Mouse (Mus musculus) layer of hippocampus, postnatal 25 days (tissue): Measurements from ENCODE around the gene 4933406M09Rik. TPM values are rescaled to one million over a fixed set of nuclear protein-coding genes. Genes with fewer than 3 reads are reported as not detected.

ENCODE experiments used
- DNase-seq, 2 experiments: peaks; one replicate each; pipeline ENCODE4 v3.0.0; 2022; ENCODE audit warnings: mixed read lengths in 2 of 2, low spot score in 1 of 2; ENCODE audit errors: extremely low spot score in 1 of 2
- total RNA-seq, 2 experiments: library from RNA; stranded (reverse); gene quantifications; 2 replicates each; pipeline ENCODE4 v1.2.3; 2021

4933406M09Rik gene
- total RNA-seq, result not detected

DNA sequence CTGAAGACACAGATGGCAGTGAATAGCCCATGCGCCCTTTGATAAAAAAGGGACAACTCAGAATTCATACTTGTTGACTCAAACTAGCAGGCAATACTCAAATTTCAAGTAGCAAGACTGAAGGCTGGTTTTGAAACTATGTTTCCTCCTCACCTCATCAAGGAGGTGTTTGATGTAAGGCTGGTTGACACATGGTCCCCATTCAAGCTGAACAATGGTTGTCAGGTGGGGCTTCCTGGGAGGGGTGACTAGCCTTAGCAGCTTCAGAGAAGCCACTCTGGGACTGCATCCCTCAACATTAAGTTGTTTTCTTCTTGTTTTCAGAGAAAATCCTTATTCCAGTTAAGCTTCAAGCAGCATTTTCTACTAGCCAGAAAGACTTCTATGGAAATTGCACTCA, at the start of gene 4933406M09Rik:
TSS of gene 4933406M09Rik (plus strand) at position 275 of the 400 bp plus-strand sequence.
- no peak for DNase-seq

DNA sequence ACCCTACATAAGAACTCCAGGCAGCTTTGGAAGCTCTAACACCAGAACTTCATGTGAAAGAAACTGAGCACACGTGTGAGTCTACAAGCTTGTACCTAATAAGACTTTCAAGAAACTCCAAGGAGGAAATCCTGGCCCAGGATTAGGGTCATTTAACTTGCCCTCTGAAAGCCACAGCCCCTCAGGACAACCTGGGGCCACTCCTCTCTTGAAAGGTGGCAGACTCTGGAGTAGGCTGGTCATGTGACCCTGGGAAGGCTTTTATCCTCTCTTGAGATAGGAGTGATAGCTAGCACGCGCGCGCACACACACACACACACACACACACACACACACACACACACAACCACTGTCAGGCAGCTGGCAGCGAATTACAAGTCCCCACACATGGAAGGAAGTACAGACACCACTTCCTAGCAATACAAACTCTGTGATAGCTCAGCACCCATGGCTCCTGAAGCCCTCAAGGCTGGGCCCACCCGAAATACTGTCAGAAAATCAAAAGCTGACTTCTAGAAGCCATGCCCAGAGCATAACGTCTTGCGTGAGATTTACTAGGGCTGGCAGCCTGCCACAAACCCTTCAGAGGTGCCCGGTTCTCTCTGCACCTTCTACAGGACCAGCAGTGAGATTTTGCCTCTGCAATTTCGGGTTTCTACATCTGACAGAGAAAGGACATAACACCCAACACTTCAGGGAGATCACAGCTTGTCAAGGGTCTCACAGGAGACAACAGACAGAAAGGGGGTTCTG, 48.6 kb upstream of the 4933406M09Rik start:
- DNase-seq, result peak in 1 of 2 experiments; percentile 6

DNA sequence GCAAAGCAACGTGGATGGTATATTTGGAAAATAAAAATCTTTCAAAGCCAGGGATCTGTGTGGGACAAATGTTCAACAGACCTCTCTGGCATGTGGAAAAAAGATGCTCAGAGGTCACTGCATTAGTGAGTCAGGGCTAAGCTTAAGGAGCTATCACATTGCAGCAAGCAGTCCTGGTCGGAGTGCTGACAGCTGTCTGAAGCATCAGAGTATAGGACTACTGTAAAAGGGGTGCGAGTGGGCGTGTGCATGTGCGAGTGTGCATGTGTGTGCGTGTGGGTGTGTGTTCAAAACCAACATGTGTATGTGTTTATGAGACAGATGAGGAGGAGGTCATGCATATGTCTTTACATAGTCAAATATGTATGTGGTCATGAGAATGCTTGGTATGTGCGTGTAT, 46.6 kb upstream of the 4933406M09Rik start:
- no peak for DNase-seq

DNA sequence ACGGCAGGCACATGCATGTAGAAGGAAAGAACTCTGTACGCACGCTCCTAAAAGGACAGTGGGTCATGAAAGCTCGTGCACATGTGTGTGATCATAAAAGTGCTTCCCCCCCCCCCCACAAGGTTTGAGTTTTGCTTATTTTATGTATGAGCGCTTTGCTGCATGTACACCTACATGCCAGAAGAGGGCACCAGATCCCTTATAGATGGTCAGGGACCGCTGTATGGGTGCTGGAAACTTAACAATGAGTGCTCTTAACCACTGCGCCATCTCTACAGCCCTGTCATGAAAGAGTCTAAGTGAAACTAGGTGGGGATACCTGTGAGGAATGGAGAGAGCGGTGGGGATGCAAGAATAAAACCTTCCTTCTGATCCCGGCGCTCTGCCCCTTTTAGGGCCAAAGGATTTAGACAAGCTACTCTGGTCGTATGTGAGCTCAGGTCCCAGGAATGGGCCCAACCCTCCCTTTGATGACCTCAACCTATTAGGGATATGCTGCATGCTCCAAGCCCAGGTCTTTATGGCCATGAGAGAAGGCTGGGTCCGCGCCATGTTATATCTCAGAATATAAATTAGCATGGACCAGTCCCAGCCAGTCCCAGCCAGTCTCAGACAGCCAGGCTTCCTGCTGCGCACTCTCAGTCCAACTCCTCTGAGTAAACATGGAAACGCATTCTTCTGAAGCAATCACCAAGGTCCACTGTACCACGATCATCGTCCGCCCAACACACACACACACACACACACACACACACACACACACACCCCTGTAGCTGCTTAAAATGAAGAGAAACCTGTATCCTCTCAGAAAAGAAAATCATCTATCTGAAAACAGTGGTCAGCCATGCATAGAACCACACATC, 45.8 kb upstream of the 4933406M09Rik start:
- no peak for DNase-seq

DNA sequence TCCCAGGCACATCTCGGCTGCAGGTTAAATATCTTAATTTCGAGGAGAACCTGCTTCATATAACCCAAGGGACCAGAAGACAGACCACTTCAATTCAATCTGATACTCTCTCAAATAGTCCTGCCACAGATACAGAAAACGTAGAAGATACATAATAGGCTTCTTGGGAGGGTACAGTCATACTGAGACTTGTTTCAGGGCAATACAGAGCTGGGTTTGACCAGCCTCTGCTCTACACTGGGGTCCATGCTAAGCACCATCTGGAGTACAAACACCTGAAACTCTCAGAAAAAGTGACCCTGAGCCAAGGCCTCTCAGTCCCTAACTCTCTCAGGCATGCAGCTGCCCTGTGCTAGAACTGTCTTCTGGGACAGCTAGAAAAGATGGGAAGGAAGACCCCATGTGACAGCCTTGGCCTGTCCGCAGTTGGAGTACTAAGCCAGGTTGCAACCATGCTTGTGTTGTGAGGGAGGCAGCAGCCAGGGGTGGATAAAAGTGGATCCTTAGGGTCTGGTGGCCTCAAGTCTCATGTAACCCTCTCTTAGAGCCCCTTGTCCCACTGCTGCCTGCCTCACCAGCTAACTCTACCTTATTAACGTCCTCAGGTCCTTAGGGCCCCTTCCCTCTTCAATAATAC, 44.0 kb upstream of the 4933406M09Rik start:
- DNase-seq, result no peak

DNA sequence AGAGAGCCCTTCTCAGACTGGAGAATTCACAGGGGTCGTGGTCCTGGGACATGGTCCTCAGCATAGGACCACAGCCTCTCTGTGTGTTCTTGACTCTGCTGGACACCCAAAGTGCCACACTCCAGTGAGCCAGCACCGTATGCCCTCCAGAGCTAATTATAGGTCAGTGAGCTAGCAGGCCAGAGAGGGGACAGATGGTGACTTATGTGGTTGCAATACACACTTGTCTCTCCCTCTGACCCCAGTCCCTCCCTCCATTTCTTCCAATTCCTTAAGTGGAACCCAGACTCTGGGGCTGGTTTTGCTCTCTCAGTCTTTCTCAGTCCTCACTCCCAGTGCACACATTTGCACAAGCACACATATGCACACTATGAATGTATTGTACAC, 43.5 kb upstream of the 4933406M09Rik start:
- DNase-seq, result no peak

DNA sequence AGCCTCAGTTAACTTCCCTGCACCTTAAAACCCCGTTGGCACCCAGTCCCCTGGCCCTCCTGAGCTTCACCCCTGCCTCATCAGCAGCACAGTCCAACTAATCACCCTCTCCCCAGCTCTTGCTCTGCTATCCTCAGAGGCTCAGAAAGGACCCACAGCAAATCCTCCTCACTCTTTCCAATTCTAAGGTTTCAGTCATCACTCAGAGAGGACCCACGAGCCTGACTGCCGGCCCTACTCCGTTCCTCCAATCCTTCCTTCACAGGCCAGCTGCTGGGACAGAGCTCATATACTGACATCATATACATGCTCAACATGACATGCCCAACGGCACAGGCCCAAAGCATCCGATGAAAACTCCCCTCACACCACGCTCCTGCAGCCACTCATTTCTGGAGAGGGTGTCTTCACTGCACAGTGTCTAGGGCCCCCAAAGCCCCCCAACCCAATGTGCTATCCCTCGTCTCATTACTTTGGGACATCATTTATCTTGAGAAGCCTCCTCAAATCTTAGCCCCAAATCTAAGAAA, 42.9 kb upstream of the 4933406M09Rik start:
- DNase-seq, result no peak

DNA sequence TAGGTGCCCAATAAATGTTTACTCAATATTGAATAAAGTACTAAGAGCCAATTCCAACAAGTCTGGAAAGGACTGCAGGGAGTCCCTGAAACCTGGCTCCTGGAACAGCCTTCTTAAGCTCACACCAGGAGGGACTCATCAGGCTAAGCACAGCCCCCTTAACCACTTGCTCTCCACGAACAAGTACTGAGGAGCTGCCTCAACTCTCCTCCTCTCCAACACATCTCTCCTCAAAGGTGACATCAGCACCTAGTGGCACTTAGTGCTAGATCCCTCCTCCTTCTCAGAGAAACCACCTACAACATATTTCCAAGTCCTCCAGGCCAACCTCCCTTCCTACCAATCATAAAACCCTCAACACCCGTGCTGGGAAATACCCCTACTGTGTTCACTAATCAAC, 42.2 kb upstream of the 4933406M09Rik start:
- no peak for DNase-seq

DNA sequence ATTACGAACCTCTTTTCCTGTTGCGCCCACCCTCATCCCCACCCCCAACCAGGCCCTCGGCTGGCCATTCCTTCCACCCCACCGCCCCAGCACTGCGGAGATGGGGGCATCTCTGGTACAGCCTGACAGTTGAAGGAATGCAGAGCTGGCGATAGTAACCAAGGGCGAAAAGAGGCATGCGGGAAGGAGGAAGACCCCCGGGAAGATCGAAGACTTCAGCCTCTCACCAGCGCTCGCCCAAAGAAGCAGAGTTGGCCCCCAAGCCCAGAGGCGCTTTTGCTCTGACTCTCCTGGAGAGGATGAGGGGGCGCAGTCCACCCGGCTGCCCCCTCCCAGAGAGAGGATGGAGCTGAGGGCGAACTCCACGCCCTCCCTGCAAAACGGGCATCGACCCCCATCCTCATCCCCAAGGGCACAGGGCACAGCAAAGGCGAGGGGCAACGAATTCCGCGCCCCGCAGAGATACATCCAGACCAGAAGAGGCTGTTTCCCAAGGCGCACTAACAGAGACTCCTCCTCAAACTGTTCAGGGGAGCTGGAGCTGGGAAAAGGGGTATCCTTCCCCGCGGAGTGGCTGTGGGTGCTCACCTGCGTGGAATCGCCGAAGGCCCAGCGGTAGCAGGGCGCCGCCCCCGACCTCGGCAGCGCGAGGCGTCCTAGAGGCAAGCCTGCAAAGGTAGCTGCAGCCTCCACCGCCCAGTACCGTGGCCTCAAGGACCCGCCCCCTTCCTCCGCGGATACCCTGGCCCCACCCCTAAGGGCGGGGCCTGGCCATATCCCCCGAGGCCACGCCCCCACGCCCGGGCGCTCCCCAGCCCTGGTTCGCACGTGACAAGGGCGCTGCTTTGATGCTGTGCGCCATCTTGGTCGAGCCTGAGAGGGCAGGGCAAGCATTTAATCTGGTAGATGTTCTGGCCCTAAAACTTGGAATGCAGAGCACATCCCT, 41.5 kb upstream of the 4933406M09Rik start:
- peak; percentile 74 to 82 for DNase-seq

DNA sequence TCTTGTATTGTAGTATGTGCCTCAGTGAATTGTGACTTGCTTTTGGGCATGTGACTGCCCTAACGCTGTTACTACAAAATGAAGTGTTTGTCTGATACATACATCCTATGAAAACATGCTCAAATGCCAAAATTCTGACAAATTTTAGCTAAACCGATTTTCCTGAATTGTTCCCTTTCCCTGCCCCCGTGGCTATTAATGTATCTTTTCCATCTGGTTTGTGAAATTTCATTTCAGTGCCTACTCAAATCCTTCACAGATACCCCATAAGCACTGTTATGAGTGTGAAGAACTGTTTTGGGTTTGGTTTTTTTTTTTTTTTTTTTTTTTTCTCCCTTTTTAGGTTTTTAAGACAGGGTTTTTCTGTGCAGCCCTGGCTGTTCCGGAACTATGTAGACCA, 40.7 kb upstream of the 4933406M09Rik start:
- DNase-seq, result no peak

DNA sequence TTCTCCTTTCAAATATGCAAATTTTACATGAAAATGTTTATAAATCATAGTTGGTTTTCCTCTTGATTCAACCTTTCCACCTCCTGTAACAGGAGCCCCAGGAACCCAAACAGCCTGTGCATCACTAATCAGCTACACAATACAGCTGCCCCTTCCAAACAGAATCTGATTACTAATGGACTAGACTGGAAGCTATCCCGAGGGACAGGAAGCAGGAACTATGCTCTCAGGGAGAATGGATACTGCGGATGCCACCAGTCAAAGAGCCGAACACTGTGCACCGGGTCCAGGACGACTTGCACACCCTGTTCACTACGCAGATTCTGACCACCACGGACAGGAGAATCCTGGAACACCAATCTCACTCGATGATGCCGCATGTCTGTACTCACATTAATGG, 37.9 kb upstream of the 4933406M09Rik start:
- DNase-seq, result no peak

DNA sequence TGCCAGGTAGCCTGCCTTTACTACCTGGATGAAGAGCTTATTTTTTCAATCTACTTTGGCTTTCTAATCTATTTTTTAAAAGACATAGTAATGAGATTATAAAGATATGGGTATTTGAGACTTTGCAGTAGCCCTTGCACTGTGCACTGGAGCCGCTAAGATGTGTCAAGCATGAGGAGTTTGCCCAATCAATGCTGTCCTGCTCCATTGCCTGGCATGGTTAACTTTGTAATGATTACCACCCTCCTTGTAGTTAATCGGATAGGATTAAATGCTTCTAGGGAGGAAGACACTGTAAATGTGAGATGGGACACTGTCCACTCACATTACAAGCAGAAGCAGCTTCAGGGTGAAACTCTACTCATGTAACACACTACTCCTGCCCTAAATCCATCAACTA, 32.4 kb upstream of the 4933406M09Rik start:
- DNase-seq, result no peak

DNA sequence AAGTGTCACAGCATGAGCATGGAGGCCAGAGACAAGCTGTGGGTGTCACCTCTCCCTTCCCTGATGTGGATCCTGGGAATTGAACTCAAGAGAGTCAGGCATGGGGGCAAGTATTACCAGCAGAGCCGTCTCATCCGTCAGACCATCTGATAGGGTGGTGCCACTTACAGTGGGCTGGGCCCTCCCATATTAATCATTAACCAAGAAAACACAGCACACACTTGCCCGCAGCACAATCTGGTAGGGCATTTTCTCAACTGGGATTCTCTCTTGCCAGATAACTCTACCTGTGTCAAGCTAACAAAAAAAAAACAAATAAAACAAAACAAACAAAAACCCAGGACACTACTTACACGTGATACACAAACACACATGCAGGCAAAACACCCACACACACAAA, 28.3 kb upstream of the 4933406M09Rik start:
- no peak for DNase-seq

DNA sequence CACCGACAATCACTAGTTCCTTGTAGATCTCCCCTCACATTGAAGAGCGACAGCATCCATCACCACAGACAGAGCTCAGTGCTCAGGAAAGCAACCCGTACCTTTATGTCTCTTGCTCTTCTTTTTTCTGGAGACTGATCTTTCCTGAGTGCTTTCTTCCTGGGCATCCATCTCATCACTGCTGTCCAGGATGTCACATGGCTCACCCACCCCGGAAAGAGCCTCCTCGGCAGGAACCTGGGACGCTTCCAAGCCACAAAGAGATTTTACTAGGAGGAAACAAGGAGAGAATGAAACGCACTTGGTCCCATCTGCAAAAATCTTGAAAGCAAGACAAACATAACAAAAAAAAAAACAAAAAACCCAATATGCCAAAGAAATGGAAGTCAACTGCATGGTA, 25.1 kb upstream of the 4933406M09Rik start:
- no peak for DNase-seq

DNA sequence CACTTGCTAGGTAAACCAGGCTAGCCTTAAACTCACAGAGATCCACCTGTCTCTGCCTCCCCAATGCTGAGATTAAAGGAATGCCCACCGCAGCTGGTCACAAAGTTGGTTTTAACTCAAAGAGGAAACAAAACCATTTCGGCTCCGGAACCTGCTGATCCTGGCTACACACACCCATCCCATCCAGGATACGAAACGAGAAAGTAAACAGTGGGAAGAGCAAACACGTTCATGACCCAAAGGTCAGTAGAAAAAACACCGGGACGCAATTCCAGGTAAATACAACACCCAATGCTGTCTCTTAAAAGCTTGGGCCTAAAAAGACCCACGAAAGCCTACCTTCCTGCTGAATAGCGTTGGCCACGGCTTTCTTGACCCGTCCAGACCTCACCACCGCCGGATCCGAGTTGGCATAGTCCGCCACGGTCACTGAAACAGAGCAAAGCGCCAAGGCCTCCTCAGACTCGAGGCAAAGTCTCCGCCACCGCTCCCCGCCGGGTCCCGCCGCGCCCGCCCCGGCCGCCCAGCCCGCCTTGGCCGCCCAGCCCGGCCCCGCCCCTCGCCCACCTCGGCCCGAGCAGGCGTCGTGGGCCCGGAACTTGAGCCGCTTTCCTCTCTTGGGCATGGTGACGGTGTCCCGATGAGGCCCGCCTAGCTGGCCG, 24.4 kb upstream of the 4933406M09Rik start:
- no peak for DNase-seq

DNA sequence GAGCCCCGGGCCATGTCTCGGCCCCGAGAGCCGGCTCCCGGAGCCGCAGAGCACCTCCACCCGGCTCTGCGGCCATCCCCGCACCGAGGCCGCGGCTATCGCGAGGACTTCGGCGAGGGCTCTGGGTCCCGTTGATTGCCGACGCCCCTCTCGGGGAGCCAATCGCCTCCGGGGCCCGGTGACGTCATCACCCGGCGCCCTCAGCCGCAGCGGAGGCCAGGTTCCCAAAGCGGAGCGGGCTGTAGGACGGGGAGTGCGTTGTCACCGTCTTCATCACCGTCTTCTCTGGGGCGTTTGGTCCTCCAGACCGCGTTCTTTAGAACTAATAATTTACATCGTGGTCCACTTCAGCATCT, 23.9 kb upstream of the 4933406M09Rik start, which contains the start of gene Tmem183a:
TSS of gene Tmem183a (minus strand) at position 123 of the 356 bp plus-strand sequence.
- DNase-seq, result peak; percentile 96 to 97

DNA sequence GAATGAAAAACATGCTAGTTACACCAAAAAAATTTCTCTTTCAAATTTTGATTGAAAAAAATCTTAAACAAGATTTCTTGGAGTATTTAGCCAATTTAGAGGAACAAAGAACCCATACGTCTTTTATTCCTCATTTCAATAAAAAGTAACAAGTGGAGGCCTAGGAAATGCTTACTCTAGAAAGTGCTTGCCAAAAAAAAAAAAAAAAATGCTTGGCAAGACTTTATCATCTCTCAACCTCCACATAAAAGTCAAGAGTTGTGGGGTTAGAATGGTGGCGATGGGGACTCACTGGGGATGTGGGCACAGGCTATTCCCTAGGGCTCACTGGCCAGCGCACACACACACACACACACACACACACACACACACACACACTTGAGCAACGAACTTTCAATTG, 22.5 kb upstream of the 4933406M09Rik start:
- DNase-seq, result no peak

DNA sequence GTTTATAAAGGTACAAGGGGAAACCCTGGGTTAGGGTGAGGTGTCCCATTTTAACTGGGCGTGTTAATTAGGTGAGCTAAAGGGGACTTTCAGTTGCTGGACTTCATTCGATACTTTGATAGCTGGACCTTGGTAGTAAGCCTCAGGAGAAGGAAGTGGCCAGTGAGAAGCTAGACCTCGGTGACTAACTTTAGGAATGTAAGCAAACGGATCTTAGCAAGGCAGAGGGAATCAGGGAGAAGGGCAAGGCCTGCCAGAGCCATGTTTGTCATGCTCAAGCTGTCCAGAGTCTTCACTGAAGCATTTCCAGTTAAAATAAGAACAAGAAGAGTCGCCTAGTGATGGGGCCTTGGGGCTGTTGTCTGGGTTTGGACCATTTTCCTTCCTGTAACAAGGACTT, 20.2 kb upstream of the 4933406M09Rik start:
- no peak for DNase-seq

DNA sequence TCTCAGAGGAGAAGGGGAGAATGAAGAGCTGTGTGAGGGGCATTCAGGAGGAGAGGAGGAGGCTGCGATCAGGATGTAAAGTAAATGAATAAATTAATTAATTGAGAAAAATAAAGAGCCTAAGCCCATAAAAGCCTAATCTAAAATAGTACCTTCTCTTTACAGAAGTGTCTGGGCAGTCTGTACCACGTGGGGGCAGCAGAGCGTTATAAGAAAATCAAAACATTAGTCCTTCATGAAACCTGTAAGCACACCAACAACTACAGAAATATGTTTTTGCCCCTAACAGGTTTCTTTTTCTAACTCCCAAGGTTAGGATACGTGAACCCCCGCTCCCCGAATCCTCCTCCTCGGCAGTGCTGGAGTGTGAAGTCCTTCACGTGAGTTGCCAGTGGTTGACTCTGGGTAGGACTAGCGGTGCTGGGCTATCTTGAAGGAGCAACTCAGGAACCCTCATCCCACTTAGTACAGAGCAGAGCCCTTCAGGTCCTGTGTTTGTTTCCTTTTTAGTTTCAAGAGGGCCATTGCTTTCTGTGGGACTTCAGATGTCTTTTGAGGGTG, 16.9 kb upstream of the 4933406M09Rik start:
- DNase-seq, result peak; percentile 47 to 77
